Mouse (Mus musculus): ENCODE measurements around the gene Stag2.

DNA sequence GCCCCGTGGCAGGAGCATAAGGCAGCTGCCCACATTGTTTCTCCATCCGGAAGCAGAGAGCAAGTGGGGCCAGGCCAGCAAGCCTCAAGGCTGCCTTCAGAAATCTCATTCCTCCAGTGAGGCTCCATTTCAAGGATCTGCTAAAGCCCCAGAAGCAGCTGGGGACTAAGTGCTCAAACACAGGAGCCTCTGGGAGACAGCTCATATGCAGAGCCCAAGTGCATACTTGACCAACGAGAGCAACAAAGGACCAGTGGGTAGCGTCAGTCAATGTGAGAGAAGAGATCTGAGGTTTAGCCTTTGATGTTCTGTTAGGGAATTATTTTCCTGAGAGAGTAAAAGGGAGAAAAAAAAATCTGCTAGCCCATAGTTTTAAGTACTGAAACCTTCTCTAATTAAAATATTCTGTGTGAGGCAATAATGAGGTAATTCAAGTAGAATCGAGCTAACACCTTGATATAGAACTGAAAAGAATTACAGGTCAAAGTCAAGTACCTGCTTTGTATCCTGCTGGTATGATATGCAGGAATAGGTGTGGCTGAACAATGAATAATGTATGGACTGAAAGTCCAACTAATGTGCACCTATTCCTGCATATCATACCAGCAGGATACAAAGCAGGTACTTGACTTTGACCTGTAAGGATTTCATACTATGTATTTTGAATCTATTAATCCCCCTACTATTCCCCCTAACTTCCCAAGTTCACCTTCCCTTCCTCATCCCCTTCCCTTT lies 24.0 kb upstream of the Stag2 start:
- TF ChIP-seq POLR2A (IDR thresholded peaks at IDR 0.05; ENCODE audit: low read depth, low read length) (no peak), CTCF (IDR thresholded peaks at IDR 0.05; ENCODE audit: borderline replicate concordance, insufficient read depth, low read length) (no peak)

All from embryonic fibroblast, embryonic 13.5 days (primary cell).